Mouse (Mus musculus): Measurements from ENCODE around the gene Sdccag8. TPM values are rescaled to one million over a fixed set of nuclear protein-coding genes. Genes with fewer than 3 reads are reported as not detected.

Gene Sdccag8
- total and polyA plus RNA-seq, 2 experiments from 2014 or later: 5.9 to 8.1 TPM

- H3K27me3 ChIP-seq (ENCODE audit: control insufficient read depth, insufficient read depth, low read length): no peaks in the 10 kb centered on the region
- peaks cover 6% of the 10 kb centered on the region; the same call in 1 of the 2 replicates for H3K4me1 ChIP-seq (ENCODE audit: control insufficient read depth, insufficient read depth)
- TF ChIP-seq CTCF (IDR thresholded peaks at IDR 0.05; ENCODE audit: low read depth): no peak
- TF ChIP-seq EP300 (IDR thresholded peaks at IDR 0.05; ENCODE audit: low read depth): no peak
- DNase-seq (ENCODE audit: low spot score) (no peak), ATAC-seq (ENCODE audit: insufficient read depth, low read depth) (no peak)
- H3K9me3 ChIP-seq (replicated peaks; ENCODE audit: control insufficient read depth, low read length): no peaks in the 10 kb centered on the region
- no peak overlapping the region for H3K27ac ChIP-seq (ENCODE audit: low read depth)
- no peak overlapping the region for H3K9ac ChIP-seq (replicated peaks; ENCODE audit: low read depth, low read length)
- no peak overlapping the region for H3K4me3 ChIP-seq (ENCODE audit: low read depth, low read length)
- 69% methylated on average over 33 of the region's 33 CpGs for WGBS
- peak overlapping the region; percentile 39 for H3K4me2 ChIP-seq (ENCODE audit: low read depth, low read length)
- no peaks in the 10 kb centered on the region for H3K36me3 ChIP-seq (replicated peaks; ENCODE audit: control insufficient read depth, insufficient read depth, low read length)
Observed at GRCm38 (mm10) chr1:176997711-176998689, 183.5 kb downstream of the Sdccag8 start.

- no peak for TF ChIP-seq EP300 (IDR thresholded peaks at IDR 0.05; ENCODE audit: low read depth)
- TF ChIP-seq CTCF (IDR thresholded peaks at IDR 0.05; ENCODE audit: low read depth): no peak
- Histone ChIP-seq H3K36me3 (replicated peaks; ENCODE audit: control insufficient read depth, insufficient read depth, low read length) (no peaks in the 10 kb centered on the region), H3K4me3 (ENCODE audit: low read depth, low read length) (no peak overlapping the region), H3K27me3 (ENCODE audit: control insufficient read depth, insufficient read depth, low read length) (no peaks in the 10 kb centered on the region), H3K9ac (replicated peaks; ENCODE audit: low read depth, low read length) (no peak overlapping the region), H3K9me3 (replicated peaks; ENCODE audit: control insufficient read depth, low read length) (no peaks in the 10 kb centered on the region), H3K4me1 (ENCODE audit: control insufficient read depth, insufficient read depth) (peaks cover 3% of the 10 kb centered on the region; the same call in 1 of the 2 replicates), H3K27ac (ENCODE audit: low read depth) (no peak overlapping the region), H3K4me2 (ENCODE audit: low read depth, low read length) (no peak overlapping the region)
- WGBS: 77% methylated on average over 6 of the region's 6 CpGs
- no peak for DNase-seq (ENCODE audit: low spot score)
- ATAC-seq (ENCODE audit: insufficient read depth, low read depth): no peak
Observed at GRCm38 (mm10) chr1:176999011-176999410, 184.6 kb downstream of the Sdccag8 start.

GRCm38 (mm10) chr1:177002951-177003350, 188.5 kb downstream of the Sdccag8 start:
- Histone ChIP-seq H3K27me3 (ENCODE audit: control insufficient read depth, insufficient read depth, low read length) (no peaks in the 10 kb centered on the region), H3K4me1 (ENCODE audit: control insufficient read depth, insufficient read depth) (no peaks in the 10 kb centered on the region), H3K4me2 (ENCODE audit: low read depth, low read length) (no peak overlapping the region), H3K4me3 (ENCODE audit: low read depth, low read length) (no peak overlapping the region), H3K27ac (ENCODE audit: low read depth) (no peak overlapping the region), H3K9ac (replicated peaks; ENCODE audit: low read depth, low read length) (no peak overlapping the region), H3K9me3 (replicated peaks; ENCODE audit: control insufficient read depth, low read length) (no peaks in the 10 kb centered on the region), H3K36me3 (replicated peaks; ENCODE audit: control insufficient read depth, insufficient read depth, low read length) (no peaks in the 10 kb centered on the region)
- TF ChIP-seq CTCF (IDR thresholded peaks at IDR 0.05; ENCODE audit: low read depth) (no peak), EP300 (IDR thresholded peaks at IDR 0.05; ENCODE audit: low read depth) (no peak)
- 73% methylated on average over 6 of the region's 6 CpGs for WGBS
- no peak for ATAC-seq (ENCODE audit: insufficient read depth, low read depth)
- no peak for DNase-seq (ENCODE audit: low spot score)

GRCm38 (mm10) chr1:177004041-177004741, 189.7 kb downstream of the Sdccag8 start:
- Histone ChIP-seq H3K36me3 (replicated peaks; ENCODE audit: control insufficient read depth, insufficient read depth, low read length) (no peaks in the 10 kb centered on the region), H3K27me3 (ENCODE audit: control insufficient read depth, insufficient read depth, low read length) (no peaks in the 10 kb centered on the region), H3K9me3 (replicated peaks; ENCODE audit: control insufficient read depth, low read length) (no peaks in the 10 kb centered on the region), H3K4me3 (ENCODE audit: low read depth, low read length) (no peak overlapping the region), H3K4me1 (ENCODE audit: control insufficient read depth, insufficient read depth) (no peaks in the 10 kb centered on the region), H3K27ac (ENCODE audit: low read depth) (no peak overlapping the region), H3K4me2 (ENCODE audit: low read depth, low read length) (no peak overlapping the region), H3K9ac (replicated peaks; ENCODE audit: low read depth, low read length) (no peak overlapping the region)
- no peak for TF ChIP-seq CTCF (IDR thresholded peaks at IDR 0.05; ENCODE audit: low read depth)
- TF ChIP-seq EP300 (IDR thresholded peaks at IDR 0.05; ENCODE audit: low read depth): no peak
- 63% methylated on average over 4 of the region's 4 CpGs for WGBS
- DNase-seq (ENCODE audit: low spot score): no peak
- ATAC-seq (ENCODE audit: insufficient read depth, low read depth): no peak

- no peaks in the 10 kb centered on the region for H3K27me3 ChIP-seq (ENCODE audit: control insufficient read depth, insufficient read depth, low read length)
- no peak overlapping the region for H3K4me2 ChIP-seq (ENCODE audit: low read depth, low read length)
- no peak overlapping the region for H3K4me3 ChIP-seq (ENCODE audit: low read depth, low read length)
- ATAC-seq (ENCODE audit: insufficient read depth, low read depth): no peak
- H3K27ac ChIP-seq (ENCODE audit: low read depth): no peak overlapping the region
- no peaks in the 10 kb centered on the region for H3K9me3 ChIP-seq (replicated peaks; ENCODE audit: control insufficient read depth, low read length)
- 81% methylated on average over 3 of the region's 3 CpGs for WGBS
- no peak overlapping the region for H3K9ac ChIP-seq (replicated peaks; ENCODE audit: low read depth, low read length)
- no peaks in the 10 kb centered on the region for H3K36me3 ChIP-seq (replicated peaks; ENCODE audit: control insufficient read depth, insufficient read depth, low read length)
- H3K4me1 ChIP-seq (ENCODE audit: control insufficient read depth, insufficient read depth): no peaks in the 10 kb centered on the region
- no peak for DNase-seq (ENCODE audit: low spot score)
- TF ChIP-seq CTCF (IDR thresholded peaks at IDR 0.05; ENCODE audit: low read depth): no peak
- TF ChIP-seq EP300 (IDR thresholded peaks at IDR 0.05; ENCODE audit: low read depth): no peak
Observed at GRCm38 (mm10) chr1:177007405-177007804, 192.9 kb downstream of the Sdccag8 start.

Data from heart, postnatal 0 days (tissue).